Mouse (Mus musculus) stomach, embryonic 14.5 days (tissue): ENCODE data around the gene Itga6. TPM values are rescaled to one million over a fixed set of nuclear protein-coding genes. Genes with fewer than 3 reads are reported as not detected.

Experiments used
- ATAC-seq: fragments of 200-750 bp; cut with Nextera tagmentation; 2 replicates; pipeline ENCODE4 v1.8.0; 2017; ENCODE audit warnings: low read depth, moderate TSS enrichment; ENCODE audit not compliant: insufficient number of reproducible peaks, insufficient read depth, low FRiP score
- H3K27ac ChIP-seq: fragments of 300-500 bp; sonication (generic); 2 replicates; pipeline ENCODE4 v1.5.1; 2014; ENCODE audit warnings: mild to moderate bottlenecking, low read length, moderate library complexity, mixed read lengths
- H3K27me3 ChIP-seq: fragments of 300-500 bp; sonication (generic); 2 replicates; pipeline ENCODE4 v1.6.1; 2014; ENCODE audit warnings: low read length, control low read depth, mixed read lengths; ENCODE audit not compliant: control insufficient read depth, insufficient read depth
- H3K36me3 ChIP-seq: fragments of 300-500 bp; sonication (generic); 2 replicates; pipeline ENCODE4 v1.6.1; 2014; ENCODE audit warnings: mild to moderate bottlenecking, control low read depth, low read length, moderate library complexity, mixed read lengths; ENCODE audit not compliant: control insufficient read depth, insufficient read depth
- H3K4me1 ChIP-seq: fragments of 300-500 bp; sonication (generic); 2 replicates; pipeline ENCODE4 v1.6.1; 2014; ENCODE audit warnings: low read length, control low read depth, mixed read lengths; ENCODE audit not compliant: control insufficient read depth, insufficient read depth
- H3K4me2 ChIP-seq: fragments of 300-500 bp; sonication (generic); replicated peaks from 2 replicates; pipeline ENCODE4 v1.6.1; 2014; ENCODE audit warnings: low read depth, low read length, control low read depth
- H3K4me3 ChIP-seq: fragments of 300-500 bp; sonication (generic); 2 replicates; pipeline ENCODE4 v1.5.1; 2014; ENCODE audit warnings: low read depth, low read length, control low read depth
- H3K9ac ChIP-seq: fragments of 300-500 bp; sonication (generic); replicated peaks from 2 replicates; pipeline ENCODE4 v1.6.1; 2014; ENCODE audit warnings: low read depth, mild to moderate bottlenecking, control low read depth, low read length, moderate library complexity, mixed read lengths
- H3K9me3 ChIP-seq: fragments of 300-500 bp; sonication (generic); 2 replicates; pipeline ENCODE4 v1.6.1; 2016; ENCODE audit warnings: low read depth, low read length, control low read depth; ENCODE audit not compliant: control insufficient read depth
- WGBS: fragments of 180-500 bp; shearing (Covaris S2); extraction: QIAGEN DNeasy Blood & Tissue Kit; methylation state at CpG from one replicate; pipeline ENCODE4 v1.1.7; 2014; 5-methylcytosine and 5-hydroxymethylcytosine counted together
- polyA plus RNA-seq: library from polyadenylated mRNA; unstranded; fragments of >200 nt; fragmentation: Nextera tagmentation; extraction: Ambion mirVana; gene quantifications from 2 replicates; pipeline ENCODE4 v1.2.1, GENCODE M21; 2014

Itga6 gene
- polyA plus RNA-seq = 65.5 and 77.0 TPM in 2 replicates

DNA sequence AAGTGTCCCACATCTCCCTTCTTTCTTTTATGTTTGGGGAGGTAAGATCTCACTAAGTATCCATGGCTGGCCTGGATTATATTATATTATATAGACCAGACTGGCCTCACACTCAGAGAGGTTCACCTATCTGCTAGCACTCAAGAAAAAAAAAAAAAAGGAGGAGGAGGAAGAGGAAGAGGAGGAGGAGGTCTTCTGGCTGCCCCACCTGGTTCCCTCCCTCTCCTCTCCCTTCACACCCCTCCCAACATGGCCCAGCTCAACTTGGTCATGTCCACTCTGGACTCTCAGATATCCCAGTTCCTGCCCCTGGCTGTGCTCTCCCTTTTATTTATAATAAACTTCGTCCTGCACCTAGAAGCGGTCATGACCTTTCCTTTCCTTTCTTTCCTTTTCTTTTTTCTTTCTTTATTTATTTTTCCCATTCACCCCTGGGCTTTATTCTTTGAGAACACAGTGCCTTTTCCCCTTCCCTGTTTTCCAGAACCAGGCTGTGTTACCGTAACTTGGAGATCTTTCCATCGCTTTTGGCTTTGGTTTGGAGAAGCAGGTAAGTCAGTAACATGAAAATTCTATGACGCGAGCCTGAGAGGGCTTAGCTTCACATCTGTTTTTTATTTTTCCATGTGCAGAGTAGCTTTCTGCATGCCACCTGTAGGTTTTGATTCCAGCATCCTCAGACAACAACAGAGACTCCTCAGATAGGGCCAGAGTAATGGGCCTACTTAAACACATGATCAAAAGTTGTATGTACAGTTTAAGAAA is at the start of gene Itga6:
Gene Itga6 (plus strand): TSS at position 7 of the 765 bp plus-strand sequence.
- ATAC-seq = no peak
- Histone ChIP-seq H3K4me1 (peaks cover 13% of the 10 kb centered on the region; the same call in 1 of the 2 replicates), H3K9me3 (no peaks in the 10 kb centered on the region), H3K4me3 (no peak within 1 kb of the TSS), H3K27me3 (no peaks in the 10 kb centered on the region), H3K9ac (no peak within 1 kb of the TSS), H3K36me3 (no peaks in the 10 kb centered on the region), H3K27ac (peak within 1 kb of the TSS; percentile 29; the same call in 1 of the 2 replicates), H3K4me2 (no peak within 1 kb of the TSS)
- 66% methylated on average over 6 of the region's 6 CpGs for WGBS

DNA sequence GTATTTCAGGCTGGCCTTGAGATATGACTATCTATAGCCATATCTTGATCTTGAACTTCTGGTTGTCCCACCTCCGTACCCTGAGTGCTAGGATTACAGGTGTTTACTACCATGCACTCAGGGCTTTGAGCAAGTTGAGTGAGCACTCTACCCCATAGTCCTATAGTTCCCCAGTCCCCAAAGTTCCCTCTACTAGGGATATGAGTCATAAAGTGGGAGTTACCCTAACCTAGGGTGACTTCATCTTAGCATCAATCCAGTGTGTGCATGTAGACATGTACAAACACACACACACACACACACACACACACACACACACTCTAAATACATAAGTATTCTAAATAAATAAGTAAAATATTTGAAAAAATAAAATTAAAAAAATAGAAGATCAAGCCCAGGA is 48.6 kb upstream of the Itga6 start:
- 0 out of 2 replicates have a peak, but pooled peaks have one; percentile 23 for ATAC-seq
- WGBS = 94% methylated on average over 1 of the region's 1 CpGs
- Histone ChIP-seq H3K36me3 (no peaks in the 10 kb centered on the region), H3K27me3 (no peaks in the 10 kb centered on the region), H3K9me3 (no peaks in the 10 kb centered on the region), H3K4me3 (no peak overlapping the region), H3K4me2 (no peak overlapping the region), H3K4me1 (no peaks in the 10 kb centered on the region), H3K9ac (no peak overlapping the region), H3K27ac (no peak overlapping the region)

- ATAC-seq = no peak
- Histone ChIP-seq H3K27me3 (no peaks in the 10 kb centered on the region), H3K9me3 (no peaks in the 10 kb centered on the region), H3K4me1 (no peaks in the 10 kb centered on the region), H3K4me3 (no peak overlapping the region), H3K27ac (no peak overlapping the region), H3K4me2 (no peak overlapping the region), H3K9ac (no peak overlapping the region), H3K36me3 (no peaks in the 10 kb centered on the region)
- WGBS = 36% methylated on average over 8 of the region's 8 CpGs
Measured at GRCm38 (mm10) chr2:71697408-71698336, 47.7 kb upstream of the Itga6 start.

DNA sequence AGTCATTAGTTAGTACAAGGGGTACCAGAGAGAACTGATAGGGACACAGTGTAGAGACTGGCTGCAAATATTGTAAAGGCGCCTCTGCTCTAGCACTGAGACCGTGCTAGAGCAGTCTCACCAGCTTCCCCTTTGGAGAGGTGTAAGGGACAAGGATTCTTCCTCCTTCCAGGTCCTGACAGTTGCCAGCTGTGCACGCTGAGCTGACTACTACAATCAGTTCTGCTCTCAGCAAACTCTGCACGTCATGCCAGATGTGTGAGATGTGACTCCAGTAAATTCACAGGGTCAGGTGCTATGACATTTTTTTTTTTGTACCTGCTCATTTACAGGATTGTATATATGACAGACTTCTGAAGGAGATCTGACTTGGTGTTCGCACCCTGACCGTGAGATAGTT is 47.0 kb upstream of the Itga6 start:
- Histone ChIP-seq H3K27me3 (no peaks in the 10 kb centered on the region), H3K4me1 (no peaks in the 10 kb centered on the region), H3K9me3 (no peaks in the 10 kb centered on the region), H3K36me3 (no peaks in the 10 kb centered on the region), H3K4me3 (no peak overlapping the region), H3K9ac (no peak overlapping the region), H3K27ac (no peak overlapping the region), H3K4me2 (no peak overlapping the region)
- ATAC-seq = no peak; the same call in 1 of the 2 replicates
- WGBS = 69% methylated on average over 6 of the region's 6 CpGs

DNA sequence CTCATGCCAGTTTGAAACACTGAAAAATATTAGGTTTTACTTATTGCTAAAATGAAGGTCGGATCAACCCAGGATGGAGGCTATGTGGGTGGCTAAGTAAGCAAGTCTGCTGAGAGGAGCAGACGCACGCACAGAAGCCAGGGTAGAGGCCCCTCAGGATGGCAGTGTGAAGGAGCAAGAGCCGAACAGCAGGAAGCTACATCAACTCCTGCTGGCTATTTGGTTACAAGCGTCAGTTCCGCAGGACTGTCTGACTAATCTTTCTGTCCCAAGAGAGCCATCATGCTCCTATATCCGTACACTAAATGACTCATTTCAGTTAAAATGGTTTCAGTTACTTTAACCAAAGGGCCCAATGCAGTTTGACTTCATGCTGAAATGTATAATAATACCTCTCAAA is 46.5 kb upstream of the Itga6 start:
- H3K27me3 ChIP-seq = no peaks in the 10 kb centered on the region
- no peak overlapping the region for H3K27ac ChIP-seq
- H3K36me3 ChIP-seq = no peaks in the 10 kb centered on the region
- WGBS = 52% methylated on average over 7 of the region's 7 CpGs
- no peaks in the 10 kb centered on the region for H3K9me3 ChIP-seq
- no peak overlapping the region for H3K4me3 ChIP-seq
- H3K9ac ChIP-seq = no peak overlapping the region
- no peak for ATAC-seq
- H3K4me2 ChIP-seq = no peak overlapping the region
- H3K4me1 ChIP-seq = no peaks in the 10 kb centered on the region

- Histone ChIP-seq H3K4me1 (no peaks in the 10 kb centered on the region), H3K27me3 (no peaks in the 10 kb centered on the region), H3K9me3 (no peaks in the 10 kb centered on the region), H3K27ac (no peak overlapping the region), H3K36me3 (no peaks in the 10 kb centered on the region), H3K9ac (no peak overlapping the region), H3K4me3 (no peak overlapping the region), H3K4me2 (no peak overlapping the region)
- no peak for ATAC-seq
- WGBS = 88% methylated on average over 3 of the region's 3 CpGs
Measured at GRCm38 (mm10) chr2:71701341-71701740, 44.1 kb upstream of the Itga6 start.

DNA sequence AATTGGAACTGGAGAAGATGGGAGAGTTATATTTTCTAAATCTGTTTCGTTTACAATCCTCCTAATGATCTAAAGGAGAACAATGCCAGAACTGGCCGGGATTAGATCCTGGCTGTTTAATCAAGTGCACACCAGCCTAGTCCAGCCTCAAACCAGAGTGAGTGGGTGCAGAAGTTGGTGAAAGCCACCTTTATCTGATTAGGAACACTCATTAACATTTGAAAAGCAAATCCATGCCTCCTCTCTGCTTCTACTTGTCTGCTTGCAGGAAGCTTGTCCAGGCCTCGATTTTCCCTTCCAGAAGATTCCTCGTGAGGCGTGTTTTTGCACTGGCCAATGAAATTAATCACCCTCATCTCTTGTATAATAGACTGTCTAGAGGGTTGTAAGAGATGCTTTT is 41.1 kb upstream of the Itga6 start:
- Histone ChIP-seq H3K27me3 (no peaks in the 10 kb centered on the region), H3K4me2 (no peak overlapping the region), H3K9me3 (no peaks in the 10 kb centered on the region; the same call in 1 of the 2 replicates), H3K4me1 (no peaks in the 10 kb centered on the region), H3K36me3 (no peaks in the 10 kb centered on the region), H3K4me3 (no peak overlapping the region), H3K27ac (no peak overlapping the region), H3K9ac (no peak overlapping the region)
- 71% methylated on average over 5 of the region's 5 CpGs for WGBS
- no peak for ATAC-seq

GRCm38 (mm10) chr2:71708886-71709285 is 36.5 kb upstream of the Itga6 start:
- 79% methylated on average over 5 of the region's 5 CpGs for WGBS
- H3K27me3 ChIP-seq = no peaks in the 10 kb centered on the region
- H3K4me1 ChIP-seq = no peaks in the 10 kb centered on the region
- no peak overlapping the region for H3K27ac ChIP-seq
- H3K9me3 ChIP-seq = no peaks in the 10 kb centered on the region; the same call in 1 of the 2 replicates
- no peak overlapping the region for H3K9ac ChIP-seq
- no peak overlapping the region for H3K4me2 ChIP-seq
- no peak for ATAC-seq
- no peaks in the 10 kb centered on the region for H3K36me3 ChIP-seq
- H3K4me3 ChIP-seq = no peak overlapping the region
